Mouse (Mus musculus) E14TG2a.4 (cell line): Measurements from ENCODE around the gene Sema7a.

Source experiments
- CTCF ChIP-seq: conservative IDR thresholded peaks from 2 replicates; pipeline ENCODE4 v1.5.1; 2014; ENCODE audit warnings: low read length
- NANOG ChIP-seq: IDR thresholded peaks from 2 replicates; pipeline ENCODE4 v1.6.1; 2014; ENCODE audit warnings: borderline replicate concordance, low read length, mixed read lengths
- POU5F1 ChIP-seq: IDR thresholded peaks from 2 replicates; pipeline ENCODE4 v1.6.1; 2014; ENCODE audit warnings: low read length, borderline replicate concordance

- TF ChIP-seq CTCF (no peak), NANOG (no peak), POU5F1 (no peak)
Observed at GRCm38 (mm10) chr9:57963998-57964395, 24.1 kb downstream of the Sema7a start.
